Mouse (Mus musculus) C2C12 (cell line): ENCODE data around the gene Bcor.

ENCODE experiments used
- CEBPB ChIP-seq: IDR thresholded peaks from one replicate; pipeline ENCODE4 v1.6.1; 2011; ENCODE audit warnings: low read depth, mild to moderate bottlenecking, control low read depth, moderate library complexity
- CTCF ChIP-seq: IDR thresholded peaks from one replicate; pipeline ENCODE4 v1.5.1; 2011; ENCODE audit not compliant: control insufficient read depth, insufficient read depth, insufficient read length
- MAX ChIP-seq: IDR thresholded peaks from one replicate; pipeline ENCODE4 v1.6.1; 2011; ENCODE audit warnings: mild to moderate bottlenecking, control low read depth
- MYOD1 ChIP-seq: IDR thresholded peaks from one replicate; pipeline ENCODE4 v1.6.1; 2011; ENCODE audit warnings: low read depth; ENCODE audit not compliant: control insufficient read depth, insufficient read length
- USF1 ChIP-seq: IDR thresholded peaks from one replicate; pipeline ENCODE4 v1.6.1; 2011; ENCODE audit warnings: low read depth, mild to moderate bottlenecking, control low read depth, moderate library complexity

GRCm38 (mm10) chrX:12067851-12068510 lies 92.2 kb downstream of the Bcor start:
- TF ChIP-seq CTCF, result no peak
- no peak for TF ChIP-seq CEBPB
- no peak for TF ChIP-seq MYOD1
- TF ChIP-seq USF1, result no peak
- no peak for TF ChIP-seq MAX
